Mouse (Mus musculus): ENCODE measurements around the gene Schip1. TPM values are rescaled to one million over a fixed set of nuclear protein-coding genes. Genes with fewer than 3 reads are reported as not detected.

Schip1 gene
- total RNA-seq, 2 experiments from 2014 or later, result 2.6 TPM

- no peak for ATAC-seq (replicated peaks; ENCODE audit: low FRiP score, low TSS enrichment, poor library complexity, severe bottlenecking)
These were observed 554.5 kb downstream of the Schip1 start for GRCm38 (mm10) chr3:68619097-68619496.

DNA sequence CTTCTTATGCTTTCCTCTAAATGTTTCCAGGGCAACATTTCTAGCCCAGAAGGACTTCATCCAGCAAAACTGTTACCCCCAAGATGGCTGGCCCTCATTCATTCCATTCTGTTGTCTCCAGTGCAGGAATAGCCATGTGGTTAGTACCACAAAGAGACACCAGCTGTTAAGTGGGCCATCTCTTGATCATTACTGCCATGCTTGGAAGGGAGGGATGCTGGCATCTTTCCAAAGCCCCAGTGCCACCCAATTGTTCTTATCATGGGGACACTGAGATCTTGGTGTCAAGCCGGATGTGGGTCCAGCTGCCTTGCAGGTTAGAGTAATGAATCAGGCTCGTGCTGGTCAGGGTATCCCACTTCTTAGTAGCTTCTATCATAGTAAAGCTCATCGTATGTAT, 557.4 kb downstream of the Schip1 start:
- no peak for ATAC-seq (replicated peaks; ENCODE audit: low FRiP score, low TSS enrichment, poor library complexity, severe bottlenecking)

- no peak for ATAC-seq (replicated peaks; ENCODE audit: low FRiP score, low TSS enrichment, poor library complexity, severe bottlenecking)
These were observed 558.4 kb downstream of the Schip1 start for GRCm38 (mm10) chr3:68623036-68623435.

DNA sequence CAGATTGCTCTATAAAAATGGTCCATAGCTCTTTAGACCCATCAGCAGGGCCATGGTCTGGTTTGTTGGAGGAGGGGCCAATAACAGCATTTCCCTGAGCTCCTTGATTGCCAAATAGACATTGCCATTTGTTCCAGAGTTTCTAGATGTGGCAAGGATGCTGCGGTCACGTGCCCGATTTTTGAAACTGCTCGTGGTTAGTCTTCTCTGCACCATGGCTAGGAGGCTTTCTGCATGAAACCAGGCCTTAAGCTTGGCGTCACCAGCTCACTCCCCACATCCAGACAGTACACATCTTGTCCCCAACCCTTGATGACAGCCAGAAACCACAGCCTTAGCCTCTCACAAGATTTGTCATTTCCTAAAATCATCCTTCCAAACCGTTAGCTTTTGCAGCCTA, 559.9 kb downstream of the Schip1 start:
- no peak for ATAC-seq (replicated peaks; ENCODE audit: low FRiP score, low TSS enrichment, poor library complexity, severe bottlenecking)

GRCm38 (mm10) chr3:68630261-68630660, 565.7 kb downstream of the Schip1 start:
- ATAC-seq (replicated peaks; ENCODE audit: low FRiP score, low TSS enrichment, poor library complexity, severe bottlenecking), result no peak

DNA sequence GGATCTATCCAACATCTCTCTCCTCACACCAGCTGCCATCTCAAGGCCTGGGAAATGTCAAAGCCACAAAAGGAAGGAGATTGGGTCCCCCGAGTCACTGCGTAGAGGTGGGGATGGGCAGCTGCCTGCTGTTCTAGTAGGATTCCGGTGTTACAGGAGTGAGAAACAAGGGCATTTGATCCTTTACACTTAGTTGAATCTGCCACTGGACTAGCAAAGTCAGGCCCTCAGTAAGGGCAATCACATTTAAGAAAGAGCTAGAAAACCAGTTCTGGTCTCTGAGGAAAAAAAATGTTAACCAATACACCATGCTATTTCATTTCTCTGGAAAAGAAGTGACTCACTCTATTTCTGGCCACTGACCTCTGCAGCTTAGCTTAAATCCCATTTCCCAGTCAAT, 566.2 kb downstream of the Schip1 start:
- no peak for ATAC-seq (replicated peaks; ENCODE audit: low FRiP score, low TSS enrichment, poor library complexity, severe bottlenecking)

DNA sequence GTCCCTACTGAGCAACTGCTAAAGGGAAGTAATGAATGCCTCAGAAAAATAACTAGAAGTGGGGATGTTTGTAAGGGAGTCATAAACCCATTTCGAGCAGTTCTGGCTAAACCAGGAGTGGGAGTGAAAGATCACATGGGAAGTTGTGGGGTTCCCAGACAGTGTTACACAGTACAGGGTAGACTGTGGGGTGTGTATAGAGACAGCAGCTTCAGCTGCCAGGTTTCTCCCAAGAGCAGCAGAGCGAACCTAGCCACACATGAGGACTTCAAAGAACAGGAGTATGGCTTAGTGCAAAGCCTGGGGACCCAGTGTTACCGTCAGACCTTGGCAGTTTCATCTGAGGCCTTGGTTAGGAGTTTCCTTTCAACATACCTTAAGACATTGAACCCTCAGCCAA, 568.1 kb downstream of the Schip1 start:
- no peak for ATAC-seq (replicated peaks; ENCODE audit: low FRiP score, low TSS enrichment, poor library complexity, severe bottlenecking)

DNA sequence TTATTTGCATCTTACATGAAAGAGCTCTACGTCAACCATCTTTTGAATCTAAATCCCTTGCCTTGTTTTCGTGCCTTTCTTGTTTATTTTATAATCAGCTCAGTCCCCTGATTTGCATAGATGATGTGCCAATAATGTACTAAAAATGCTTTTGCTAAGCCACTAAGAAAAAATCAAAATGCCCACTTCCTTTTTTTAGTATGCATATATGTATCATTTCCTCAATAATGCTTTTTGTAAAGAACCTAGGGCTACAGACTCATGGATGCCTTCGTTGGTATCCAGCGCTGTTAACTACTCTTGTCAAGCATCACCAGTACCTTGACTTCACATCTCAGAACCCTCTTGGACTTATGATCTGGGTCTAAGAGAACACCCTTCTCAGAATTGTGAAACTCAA, 569.0 kb downstream of the Schip1 start:
- ATAC-seq (replicated peaks; ENCODE audit: low FRiP score, low TSS enrichment, poor library complexity, severe bottlenecking), result no peak

GRCm38 (mm10) chr3:68637960-68638359, 573.4 kb downstream of the Schip1 start:
- ATAC-seq (replicated peaks; ENCODE audit: low FRiP score, low TSS enrichment, poor library complexity, severe bottlenecking), result no peak

DNA sequence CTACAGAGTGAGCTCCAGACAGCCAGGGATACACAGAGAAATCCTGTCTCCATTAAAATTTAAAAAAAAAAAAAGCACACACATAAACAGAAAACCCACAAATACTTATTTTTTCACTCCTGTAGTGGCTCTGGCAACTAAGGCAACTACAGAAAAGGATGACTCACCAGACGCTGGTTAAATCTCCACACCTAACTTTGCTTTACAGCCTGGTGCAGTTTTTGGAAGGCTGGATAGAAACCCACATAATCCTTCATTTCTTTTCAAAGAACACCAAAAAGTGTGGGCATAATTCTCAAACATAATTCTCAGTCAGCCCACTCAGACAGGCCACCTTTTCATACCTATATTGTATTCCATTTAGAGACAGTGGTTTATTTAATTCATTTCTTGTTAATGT, 574.1 kb downstream of the Schip1 start:
- ATAC-seq (replicated peaks; ENCODE audit: low FRiP score, low TSS enrichment, poor library complexity, severe bottlenecking), result no peak

DNA sequence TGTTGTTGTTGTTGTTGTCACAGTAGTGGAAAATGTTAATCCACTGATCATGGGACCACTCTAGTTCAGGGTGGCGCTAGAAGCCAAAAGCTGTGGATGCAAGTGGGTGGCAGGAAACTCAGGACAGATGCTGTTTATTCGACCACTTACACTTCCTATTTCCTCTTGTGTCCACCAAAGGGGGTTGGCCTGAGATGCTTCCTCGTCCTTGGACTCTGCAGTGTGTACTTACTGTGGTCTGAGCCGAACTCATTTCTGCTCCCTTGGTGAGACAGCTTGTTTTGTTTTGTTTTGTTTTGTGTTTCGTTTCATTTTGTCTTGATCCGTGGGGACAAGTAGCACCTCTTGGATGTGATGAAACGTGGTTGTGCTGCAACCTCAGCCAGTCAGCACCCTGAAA, 578.3 kb downstream of the Schip1 start:
- ATAC-seq (replicated peaks; ENCODE audit: low FRiP score, low TSS enrichment, poor library complexity, severe bottlenecking), result no peak

GRCm38 (mm10) chr3:68646387-68647130, 582.0 kb downstream of the Schip1 start:
- ATAC-seq (replicated peaks; ENCODE audit: low FRiP score, low TSS enrichment, poor library complexity, severe bottlenecking), result peak; percentile 70

DNA sequence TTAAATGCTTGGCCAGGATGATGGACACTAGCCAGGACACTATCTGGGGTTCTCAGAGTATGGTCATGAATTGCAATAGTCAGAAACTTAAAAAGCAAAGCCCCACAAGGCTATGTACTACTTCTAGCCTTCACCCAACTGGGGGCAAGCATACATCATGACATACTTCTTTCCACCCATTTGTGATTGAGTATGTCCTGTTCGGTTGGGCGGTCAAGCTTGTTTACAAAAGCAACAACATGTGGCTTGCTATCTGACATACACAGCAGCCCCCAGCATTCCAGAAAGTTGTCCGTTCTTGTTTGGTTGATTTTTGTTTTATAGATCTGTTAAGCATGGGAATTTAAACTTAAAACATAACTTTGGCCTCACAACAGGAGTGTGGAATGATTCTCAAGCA, 582.7 kb downstream of the Schip1 start:
- no peak for ATAC-seq (replicated peaks; ENCODE audit: low FRiP score, low TSS enrichment, poor library complexity, severe bottlenecking)

DNA sequence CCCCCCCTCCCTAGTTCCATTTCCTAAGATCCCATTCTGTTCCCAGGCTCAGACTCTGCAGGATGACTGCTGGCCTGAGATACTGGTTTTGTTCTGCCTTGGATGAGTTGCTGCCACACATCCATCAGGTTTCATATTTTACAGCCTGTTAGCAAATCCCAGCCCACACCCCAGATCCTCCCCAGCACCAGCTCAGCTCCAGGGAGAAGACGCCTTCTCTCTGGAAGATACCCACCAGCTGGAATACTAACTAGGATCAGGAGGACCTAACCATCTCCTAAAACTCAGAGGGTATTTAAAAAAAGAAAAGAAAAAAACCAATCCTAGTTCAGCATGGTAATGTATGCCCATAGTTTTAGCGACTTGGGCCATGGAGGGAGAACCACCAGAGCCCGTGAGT, 585.6 kb downstream of the Schip1 start:
- ATAC-seq (replicated peaks; ENCODE audit: low FRiP score, low TSS enrichment, poor library complexity, severe bottlenecking), result no peak

DNA sequence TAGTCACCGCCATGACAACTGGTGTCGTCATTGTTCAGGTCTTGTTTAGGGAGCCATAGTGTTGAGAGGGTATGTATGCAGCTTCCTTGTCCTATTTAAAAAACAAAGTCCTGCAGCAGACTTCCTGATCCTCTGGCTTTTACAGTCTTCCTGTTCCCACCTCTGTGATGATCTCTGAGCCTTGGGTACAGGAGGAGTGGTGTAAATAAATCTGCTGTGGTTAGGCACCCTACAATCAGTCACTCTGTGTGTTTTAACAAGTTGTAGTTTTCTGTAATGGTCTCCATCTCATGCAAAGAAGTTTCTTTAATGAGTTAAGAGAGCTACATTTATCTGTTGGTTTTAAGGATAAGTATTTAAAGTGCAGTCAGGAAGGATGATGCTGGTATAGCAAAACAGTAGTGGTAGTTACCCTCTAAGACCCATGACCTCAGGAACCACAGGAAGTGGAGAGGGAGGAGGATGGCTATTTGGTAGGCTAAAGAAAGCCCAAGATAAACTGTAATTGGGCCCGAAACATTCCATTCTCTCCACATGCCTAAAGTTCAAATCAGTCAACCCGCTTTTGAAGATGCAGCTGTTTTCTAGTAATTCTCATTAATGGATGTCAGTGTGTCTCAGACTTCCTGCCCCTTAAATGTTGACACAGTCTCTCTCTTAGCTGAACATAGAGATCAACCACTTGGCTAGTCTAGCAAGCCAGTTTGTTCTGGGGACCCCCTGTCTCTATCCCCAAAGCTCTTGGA, 592.2 kb downstream of the Schip1 start:
- ATAC-seq (replicated peaks; ENCODE audit: low FRiP score, low TSS enrichment, poor library complexity, severe bottlenecking), result no peak

GRCm38 (mm10) chr3:68657589-68658245, 593.1 kb downstream of the Schip1 start:
- ATAC-seq (replicated peaks; ENCODE audit: low FRiP score, low TSS enrichment, poor library complexity, severe bottlenecking), result no peak

DNA sequence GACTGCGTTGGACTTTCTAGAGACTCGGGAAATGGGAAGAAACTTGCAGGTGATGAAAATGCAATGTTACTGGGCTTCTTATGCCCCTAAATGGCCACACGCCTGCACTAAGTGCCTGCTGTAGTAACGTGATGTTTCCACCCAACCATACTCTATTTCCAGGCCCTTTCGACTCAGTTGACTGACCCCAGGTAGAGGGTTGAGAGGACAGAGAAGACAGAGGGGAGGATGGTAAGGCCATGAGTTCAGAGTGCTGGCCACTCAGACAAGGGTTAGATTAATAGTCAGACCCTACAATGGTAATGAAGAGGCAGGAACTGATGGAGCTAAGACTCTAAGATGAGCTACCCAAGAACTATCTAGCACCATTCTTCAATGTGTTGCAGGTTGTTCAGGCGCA, 595.4 kb downstream of the Schip1 start:
- ATAC-seq (replicated peaks; ENCODE audit: low FRiP score, low TSS enrichment, poor library complexity, severe bottlenecking), result no peak

DNA sequence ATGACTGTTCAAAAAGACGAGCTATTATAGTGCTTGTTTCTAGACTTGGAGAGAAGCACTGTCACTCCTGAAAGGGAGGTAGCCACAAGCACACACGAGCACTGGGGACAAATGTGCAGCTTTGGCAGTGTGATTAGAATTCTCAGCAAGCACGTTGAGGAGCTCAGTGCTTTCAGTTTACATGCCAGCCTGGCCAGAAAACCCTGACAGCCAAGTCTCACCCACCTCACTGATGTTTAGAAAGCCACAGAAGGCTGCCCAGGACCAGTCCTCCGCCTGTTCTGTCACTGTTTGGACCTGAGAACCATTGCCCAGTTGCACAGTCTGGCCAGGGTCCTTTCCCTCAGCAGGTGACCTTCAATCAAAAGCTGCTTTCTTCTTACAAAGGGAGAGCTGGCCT, 595.9 kb downstream of the Schip1 start:
- ATAC-seq (replicated peaks; ENCODE audit: low FRiP score, low TSS enrichment, poor library complexity, severe bottlenecking), result no peak

GRCm38 (mm10) chr3:68662386-68662785, 597.8 kb downstream of the Schip1 start:
- ATAC-seq (replicated peaks; ENCODE audit: low FRiP score, low TSS enrichment, poor library complexity, severe bottlenecking), result no peak

DNA sequence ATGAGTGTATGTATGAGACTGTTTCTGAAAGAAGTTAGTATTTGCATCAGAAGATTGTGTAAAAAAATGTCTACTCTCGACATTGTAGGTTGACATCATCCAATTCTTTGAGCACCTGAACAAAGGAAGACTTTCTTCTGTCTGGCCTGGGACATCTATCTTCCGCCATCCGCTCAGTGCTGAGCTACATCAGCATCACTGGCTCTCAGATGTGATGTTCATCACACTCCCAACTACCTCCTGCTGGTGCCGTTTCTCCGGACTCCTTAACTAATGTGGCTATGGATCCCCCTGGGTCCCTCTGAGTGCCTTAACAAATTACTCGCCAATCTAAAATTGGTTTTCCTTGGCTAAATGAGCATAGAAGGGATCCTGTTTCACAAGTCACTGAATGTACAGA, 599.7 kb downstream of the Schip1 start:
- ATAC-seq (replicated peaks; ENCODE audit: low FRiP score, low TSS enrichment, poor library complexity, severe bottlenecking), result no peak

DNA sequence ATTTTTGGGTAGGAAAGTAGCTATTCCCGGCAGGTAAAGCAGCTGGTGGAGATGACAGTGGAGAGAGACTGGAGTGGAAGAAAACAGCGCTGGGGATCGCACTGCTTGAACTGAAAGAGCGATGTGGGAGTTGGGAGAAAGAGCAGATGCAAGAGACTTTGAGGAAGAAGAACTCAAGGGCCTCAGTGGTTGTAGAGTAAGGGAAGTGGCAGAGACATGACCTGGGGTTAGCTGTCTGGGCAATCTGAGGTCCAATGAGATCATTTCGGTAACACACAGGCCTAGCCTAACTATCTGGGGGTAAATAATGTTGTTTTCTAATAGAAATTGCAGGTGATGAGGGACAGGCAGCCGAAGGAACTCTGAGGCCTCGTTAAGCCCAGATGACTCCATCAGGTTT, 601.8 kb downstream of the Schip1 start:
- no peak for ATAC-seq (replicated peaks; ENCODE audit: low FRiP score, low TSS enrichment, poor library complexity, severe bottlenecking)
